Mouse (Mus musculus): ENCODE data around the gene Sult6b1.

- no peak for TF ChIP-seq POLR2A (IDR thresholded peaks at IDR 0.05; ENCODE audit: borderline replicate concordance, low read depth, low read length)
- TF ChIP-seq CTCF (IDR thresholded peaks at IDR 0.05; ENCODE audit: low read depth, low read length) = no peak
These were observed at the start of gene Sult6b1 for GRCm38 (mm10) chr17:78906892-78907291.
